Mouse (Mus musculus) liver (tissue): Measurements from ENCODE around the gene Rasgrp3.
"Not testable (repeated sequence)": the region's sequence is repeated elsewhere in the genome, so short reads cannot be mapped to it uniquely, and the experiment has no call there.

Source experiments
- DNase-seq: peaks from one replicate; pipeline ENCODE4 v3.0.0-alpha.2; 2020; ENCODE audit warnings: mixed read lengths

The Rasgrp3 gene

GRCm38 (mm10) chr17:75435599-75435998 lies at the start of gene Rasgrp3:
Gene Rasgrp3, plus strand, starts transcription at chr17:75435896.
- DNase-seq, result no peak

DNA sequence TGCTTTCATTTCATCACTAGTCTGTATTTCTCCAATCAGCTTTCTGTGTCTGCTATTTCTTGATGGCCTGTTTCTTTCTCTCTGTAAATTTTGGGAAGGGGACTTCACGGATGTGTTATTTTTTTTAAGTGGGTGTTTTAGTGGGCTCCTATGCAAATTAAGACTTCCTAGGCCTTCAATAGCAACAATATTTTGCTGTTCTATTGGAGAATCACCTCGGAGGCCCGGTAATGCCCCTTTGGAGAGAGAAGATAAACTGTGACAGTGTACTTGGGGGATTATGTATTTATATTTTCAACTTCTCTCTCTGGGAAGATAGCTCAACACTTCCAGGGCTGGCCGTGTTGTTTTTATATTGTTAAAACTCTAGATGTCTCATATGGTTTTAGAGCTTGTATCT lies 47.3 kb upstream of the Rasgrp3 start:
- no peak for DNase-seq

GRCm38 (mm10) chr17:75390142-75390541 lies 45.6 kb upstream of the Rasgrp3 start:
- no peak for DNase-seq

- no peak for DNase-seq
These were observed 44.1 kb upstream of the Rasgrp3 start for GRCm38 (mm10) chr17:75391429-75392192.

DNA sequence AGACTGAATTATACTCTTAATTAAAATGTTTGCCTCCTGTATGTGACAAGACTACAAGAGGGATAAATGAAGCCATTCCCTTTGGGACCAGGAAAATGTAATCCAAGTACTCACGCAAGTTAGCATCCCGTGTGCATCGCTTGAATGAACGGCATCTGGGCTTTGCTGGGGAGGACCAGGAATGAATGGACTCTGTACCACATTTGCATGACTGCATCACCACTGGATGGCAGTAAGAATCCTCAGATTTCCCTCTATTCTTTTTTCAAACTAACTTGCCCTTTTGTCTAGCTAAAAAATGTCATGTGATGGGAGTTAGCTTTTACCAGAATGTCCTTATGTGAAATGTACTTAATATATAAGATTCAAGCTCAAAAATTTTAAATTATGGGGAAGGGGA lies 29.3 kb upstream of the Rasgrp3 start:
- DNase-seq, result no peak

GRCm38 (mm10) chr17:75416861-75417260 lies 18.8 kb upstream of the Rasgrp3 start:
- DNase-seq, result no peak

GRCm38 (mm10) chr17:75434152-75434551 lies 1.5 kb upstream of the Rasgrp3 start:
- no peak for DNase-seq

DNA sequence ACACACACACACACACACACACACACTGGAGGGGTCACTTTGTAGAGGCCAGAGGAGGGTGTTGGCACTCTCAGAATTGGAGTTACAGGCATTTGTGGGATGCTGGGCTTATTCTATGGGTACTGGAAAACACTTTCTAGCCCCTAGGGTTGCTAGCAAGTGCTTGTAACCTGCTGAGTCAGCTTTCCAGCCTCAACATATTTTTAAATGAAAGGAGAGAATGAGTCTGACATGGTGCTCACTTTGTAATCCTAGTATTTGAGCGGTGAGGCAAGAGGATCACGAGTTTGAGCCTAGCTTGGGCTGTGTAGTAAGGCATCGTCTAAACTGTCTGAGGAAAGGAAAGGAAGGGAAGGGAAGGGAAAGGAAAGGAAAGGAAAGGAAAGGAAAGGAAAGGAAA lies 825 bp upstream of the Rasgrp3 start:
- DNase-seq, result no peak

- no peak for DNase-seq
These were observed 399 bp downstream of the Rasgrp3 start for GRCm38 (mm10) chr17:75436095-75436494.

- no peak for DNase-seq
These were observed 1.1 kb downstream of the Rasgrp3 start for GRCm38 (mm10) chr17:75436819-75437218.

- no peak for DNase-seq
These were observed 1.6 kb downstream of the Rasgrp3 start for GRCm38 (mm10) chr17:75437239-75437750.

GRCm38 (mm10) chr17:75438162-75438561 lies 2.5 kb downstream of the Rasgrp3 start:
- no peak for DNase-seq

DNA sequence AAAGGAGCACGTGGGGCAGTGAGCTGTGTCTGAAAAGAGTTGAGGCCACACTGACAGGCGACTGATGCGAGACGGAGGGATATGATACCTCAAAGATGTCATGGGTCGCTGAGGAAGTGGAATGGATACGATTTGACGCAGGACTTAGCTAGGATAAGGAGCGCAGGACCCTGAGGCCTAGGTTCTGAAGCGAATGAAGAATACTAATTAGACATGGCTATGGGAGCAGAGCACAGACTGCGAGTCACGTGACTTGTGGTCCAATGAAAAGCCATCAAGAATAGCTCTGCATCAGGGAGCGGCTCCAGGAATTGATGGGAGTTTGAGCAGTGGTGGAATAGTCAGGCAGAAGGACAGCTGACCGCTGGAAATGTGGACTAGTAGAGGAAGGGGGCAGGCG lies 3.4 kb downstream of the Rasgrp3 start:
- DNase-seq, result no peak

DNA sequence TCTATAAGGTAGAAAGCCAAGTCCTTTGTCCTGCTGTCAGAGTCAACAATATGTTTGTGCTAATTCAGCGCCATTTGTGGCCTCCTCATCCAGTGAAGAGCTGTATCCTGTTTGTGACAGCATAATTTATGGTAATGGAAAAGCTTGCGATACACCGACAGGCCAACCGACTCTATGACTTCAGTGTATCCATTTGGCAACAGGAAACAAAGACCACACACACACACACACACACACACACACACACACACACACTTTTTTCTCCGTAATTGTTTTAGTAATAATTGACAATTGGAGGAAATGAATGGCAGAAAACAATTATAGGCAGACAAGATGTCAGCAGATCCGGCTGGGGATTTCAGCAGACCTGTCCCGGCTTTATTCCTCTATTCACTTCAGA lies 4.9 kb downstream of the Rasgrp3 start:
- DNase-seq, result no peak

GRCm38 (mm10) chr17:75441260-75441830 lies 5.6 kb downstream of the Rasgrp3 start:
- no peak for DNase-seq

DNA sequence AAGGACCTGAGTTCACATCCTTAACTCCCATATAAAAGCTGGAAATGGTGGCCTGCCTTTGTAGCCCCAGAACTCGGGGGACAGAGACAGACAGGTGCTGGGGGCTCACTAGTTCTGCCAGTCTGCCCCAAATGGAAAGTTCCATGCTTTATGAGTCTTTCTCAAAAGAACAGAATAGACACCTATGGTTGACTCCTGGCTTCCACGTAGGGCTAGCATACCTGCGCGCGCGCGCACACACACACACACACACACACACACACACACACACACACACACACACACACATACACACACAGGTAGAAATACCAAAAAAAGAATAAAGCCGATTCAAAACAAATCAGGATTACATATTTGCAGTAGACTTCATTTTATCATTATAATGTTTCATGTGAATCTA lies 6.7 kb downstream of the Rasgrp3 start:
- DNase-seq, result no peak

GRCm38 (mm10) chr17:75443064-75443621 lies 7.4 kb downstream of the Rasgrp3 start:
- DNase-seq, result no peak

DNA sequence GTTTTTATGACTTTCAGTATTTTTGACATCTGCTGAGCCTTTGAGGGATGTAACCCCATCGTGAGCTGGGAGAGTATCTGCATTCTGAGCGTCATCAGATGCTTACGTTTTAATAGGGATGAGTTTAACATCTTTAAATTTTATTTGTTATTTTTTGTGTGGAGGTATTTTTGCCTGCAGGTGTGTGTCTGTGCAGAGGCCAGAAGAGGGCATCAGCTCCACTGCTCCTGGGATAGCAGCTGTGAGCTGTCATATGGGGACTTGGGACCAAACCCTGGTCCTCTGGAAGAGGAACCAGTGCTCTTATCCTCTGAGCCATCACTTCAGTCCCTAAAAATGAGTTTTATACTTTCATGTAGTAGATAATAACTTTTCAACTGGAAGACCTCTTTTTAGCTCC lies 12.6 kb downstream of the Rasgrp3 start:
- no peak for DNase-seq

DNA sequence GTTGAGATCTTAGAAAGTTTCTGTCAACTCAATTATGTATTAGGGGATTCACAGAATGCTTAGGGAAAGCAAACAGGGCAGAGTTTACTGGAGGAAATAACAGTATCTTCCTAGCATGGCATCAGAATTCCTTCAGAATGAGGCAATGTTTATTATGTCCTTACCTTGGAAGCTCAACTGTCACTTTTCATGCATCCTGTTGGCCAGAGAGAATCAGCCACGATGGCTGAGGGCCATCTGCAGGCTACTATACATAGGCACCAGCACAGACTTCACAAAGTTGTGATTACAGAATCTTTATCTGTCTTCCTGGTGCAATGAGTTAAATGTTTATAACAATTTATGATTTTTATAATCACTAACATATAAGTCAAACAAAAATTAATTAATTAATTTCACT lies 13.3 kb downstream of the Rasgrp3 start:
- no peak for DNase-seq

GRCm38 (mm10) chr17:75452313-75452712 lies 16.6 kb downstream of the Rasgrp3 start:
- DNase-seq, result no peak

GRCm38 (mm10) chr17:75453639-75454038 lies 17.9 kb downstream of the Rasgrp3 start:
- DNase-seq, result no peak

DNA sequence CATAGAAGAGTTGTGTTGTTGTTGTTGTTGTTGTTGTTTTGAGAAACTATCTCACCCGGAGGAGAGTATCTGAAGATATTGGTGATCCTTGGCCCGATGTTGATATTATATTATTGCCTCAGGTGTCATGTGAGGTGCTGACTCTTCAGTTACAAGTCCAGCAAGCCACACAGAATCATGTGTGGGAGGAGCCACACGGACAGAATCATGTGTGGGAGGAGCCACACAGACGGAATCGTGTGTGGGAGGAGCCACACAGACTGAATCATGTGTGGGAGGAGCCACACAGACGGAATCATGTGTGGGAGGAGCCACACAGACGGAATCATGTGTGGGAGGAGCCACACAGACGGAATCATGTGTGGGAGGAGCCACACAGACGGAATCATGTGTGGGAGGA lies 20.4 kb downstream of the Rasgrp3 start:
- not testable (repeated sequence) for DNase-seq

DNA sequence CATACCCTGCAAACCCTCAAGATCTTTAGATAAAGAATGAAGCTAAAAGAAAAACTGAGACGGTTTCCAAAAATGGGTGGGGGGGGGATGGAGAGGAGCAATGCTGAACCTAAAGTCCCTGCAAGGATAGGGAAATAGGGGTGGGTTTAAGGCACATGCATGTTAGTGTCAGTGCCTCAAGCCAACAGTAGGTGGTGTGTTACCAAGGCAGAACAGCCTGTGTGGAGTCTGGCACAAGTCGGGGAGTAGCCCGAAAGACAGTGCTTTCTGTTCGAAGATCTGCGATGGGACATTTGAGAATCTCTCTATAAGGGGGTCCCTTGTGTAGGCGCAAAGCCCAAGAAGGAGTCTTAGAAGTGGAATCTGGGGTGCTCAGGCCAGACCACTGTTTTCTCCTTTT lies 24.9 kb downstream of the Rasgrp3 start:
- DNase-seq, result no peak

- DNase-seq, result no peak
These were observed 26.1 kb downstream of the Rasgrp3 start for GRCm38 (mm10) chr17:75461771-75462170.
